In the genomic region with DNA sequence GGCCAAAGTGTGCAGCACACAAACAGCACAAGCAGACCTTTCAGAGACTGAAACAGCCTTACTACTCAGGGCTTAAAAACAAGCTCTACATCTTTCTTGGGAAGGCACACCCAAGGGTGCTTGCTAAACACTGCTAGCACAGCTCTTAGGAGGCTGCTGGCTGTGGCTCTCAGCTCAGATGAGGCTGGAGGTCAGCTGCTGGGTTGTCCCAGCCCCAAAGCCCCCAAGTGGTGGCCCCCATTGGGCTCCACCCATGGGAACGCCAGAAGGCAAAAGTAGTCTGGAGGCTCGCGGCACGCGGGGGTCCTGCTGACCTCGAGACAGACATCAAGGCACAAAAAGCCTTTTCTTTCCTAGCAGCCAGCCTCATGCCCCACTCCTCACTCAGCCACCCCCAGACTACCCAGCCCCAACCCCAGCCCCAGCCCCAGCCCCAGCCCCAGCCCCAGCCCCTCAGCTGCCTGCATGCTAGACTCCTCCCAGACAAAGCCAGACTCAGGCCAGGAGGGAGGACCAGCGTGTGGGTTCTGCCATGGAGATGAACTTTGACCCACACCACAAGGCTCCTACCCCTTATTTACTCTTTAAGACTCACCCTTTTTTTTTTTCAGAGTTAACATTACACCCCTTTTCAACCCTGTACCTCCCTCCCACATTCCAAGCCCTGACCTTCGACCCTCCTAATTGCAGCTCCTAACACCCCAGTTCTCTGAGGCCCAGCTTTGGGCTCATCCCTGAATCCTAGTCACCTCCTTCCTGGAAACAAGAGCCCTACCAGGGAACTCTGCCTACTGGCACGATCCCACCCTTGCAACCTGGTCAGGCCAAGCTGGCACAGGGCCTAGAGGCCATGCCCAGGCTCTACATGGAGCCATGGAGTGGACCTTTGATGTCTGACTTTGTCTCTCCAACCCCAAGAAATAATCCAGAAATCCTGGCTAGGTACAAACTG, we compare ENCODE assay signal across 10 mouse cellular contexts. TPM values are rescaled to one million over a fixed set of nuclear protein-coding genes. Genes with fewer than 3 reads are reported as not detected.
DNase-seq lines count a peak whose midpoint lies in the region; ATAC-seq lines count a peak whose summit lies in the region.
"Had no signal": no experiment of that assay in that cellular context is flagged by ENCODE, and none has a peak within 500 bp of the region (broad histone marks: within the 10 kb centered on the region; RNA-seq: fewer than 3 reads in every experiment).

No protein-coding gene starts in this region.

- no peak overlapping the region for H3K4me2 ChIP-seq in midbrain, embryonic 11.5 days

- WGBS in midbrain, embryonic 11.5 days: 14% methylated on average over 9 of the region's 9 CpGs

- no peak overlapping the region for H3K9ac ChIP-seq in midbrain, embryonic 11.5 days (ENCODE audit: low read length)

- no peak overlapping the region for H3K4me3 ChIP-seq in midbrain, embryonic 11.5 days (ENCODE audit: low read depth, low read length)

- 0 out of 2 replicates have a peak, but pooled peaks cover 2% of the 10 kb centered on the region for H3K36me3 ChIP-seq in midbrain, embryonic 11.5 days (ENCODE audit: control insufficient read depth, insufficient read depth, low read length)

- no peaks in the 10 kb centered on the region for H3K27me3 ChIP-seq in midbrain, embryonic 11.5 days (ENCODE audit: control insufficient read depth, insufficient read depth, low read length)
- H3K27me3 ChIP-seq: Patski had no signal

- no peaks in the 10 kb centered on the region for H3K9me3 ChIP-seq in midbrain, embryonic 11.5 days (ENCODE audit: control insufficient read depth, low read length)

- H3K27ac ChIP-seq in midbrain, embryonic 11.5 days (ENCODE audit: low read depth, low read length): peak overlapping the region; percentile 48

- peak; percentile 40 for DNase-seq in left cerebral cortex, postnatal 4 days
- no peak for DNase-seq in left cerebral cortex, adult 8-10 months (ENCODE audit: low spot score in 2 of 2)
- DNase-seq in embryo, embryonic 9.5 days (ENCODE audit: extremely low spot score): peak; percentile 55
- DNase-seq in kidney, adult 11 months: peak; percentile 89
- no peak for DNase-seq in midbrain, embryonic 11.5 days (ENCODE audit: low spot score, missing footprints)
- DNase-seq in B cell, adult 2 months: no peak
- DNase-seq in right cerebral cortex, postnatal 14 days: no peak
- DNase-seq in layer of hippocampus, postnatal 36 days: no peak

- ATAC-seq in midbrain, embryonic 11.5 days (ENCODE audit: low FRiP score): peak; percentile 67
- ATAC-seq: Patski had no signal

- intact Hi-C loops in left cerebral cortex, postnatal 4 days (cut with DNase I): no loop called here

- peaks cover 43% of the 10 kb centered on the region for H3K4me1 ChIP-seq in midbrain, embryonic 11.5 days (ENCODE audit: control insufficient read depth, insufficient read depth, low read length)

RNA-seq across cellular contexts. Expression of gene 4930404H24Rik, which starts 57.4 kb away (rescaled TPM):
- total RNA-seq in left cerebral cortex, postnatal 4 days (2021): not detected
- not detected for total RNA-seq in left cerebral cortex, adult 8-10 months (2022)
- polyA plus RNA-seq in midbrain, embryonic 11.5 days (2014; fragmentation: Nextera tagmentation; extraction: Ambion mirVana): not detected in 2 replicates
- total RNA-seq in layer of hippocampus, postnatal 36 days (2021): not detected
- total RNA-seq: gastrocnemius, postnatal 36 days had no signal
- polyA plus RNA-seq: Patski had no signal

Comparison
In these comparisons a context has a peak if more than half of its experiments do, and no peak if none do; other contexts are left out.
1. DNase-seq: peak in left cerebral cortex, postnatal 4 days (single experiment), embryo, embryonic 9.5 days (single experiment) and kidney, adult 11 months (single experiment); none in left cerebral cortex, adult 8-10 months (0 of 2), midbrain, embryonic 11.5 days (single experiment), B cell, adult 2 months (0 of 2), right cerebral cortex, postnatal 14 days (single experiment) and layer of hippocampus, postnatal 36 days (0 of 2).